Mouse (Mus musculus) urinary bladder, postnatal 25 days (tissue): ENCODE measurements around the gene Igf1r.

Source experiments
- DNase-seq: peaks from one replicate; pipeline ENCODE4 v3.0.0; 2022; ENCODE audit warnings: low spot score

Gene Igf1r

GRCm38 (mm10) chr7:68179672-68180071, 227.0 kb downstream of the Igf1r start:
- no peak for DNase-seq

GRCm38 (mm10) chr7:68181104-68181503, 228.5 kb downstream of the Igf1r start:
- DNase-seq: no peak

- DNase-seq: no peak
These were observed 229.4 kb downstream of the Igf1r start for GRCm38 (mm10) chr7:68182025-68182424.

GRCm38 (mm10) chr7:68182773-68183172, 230.1 kb downstream of the Igf1r start:
- DNase-seq: no peak

DNA sequence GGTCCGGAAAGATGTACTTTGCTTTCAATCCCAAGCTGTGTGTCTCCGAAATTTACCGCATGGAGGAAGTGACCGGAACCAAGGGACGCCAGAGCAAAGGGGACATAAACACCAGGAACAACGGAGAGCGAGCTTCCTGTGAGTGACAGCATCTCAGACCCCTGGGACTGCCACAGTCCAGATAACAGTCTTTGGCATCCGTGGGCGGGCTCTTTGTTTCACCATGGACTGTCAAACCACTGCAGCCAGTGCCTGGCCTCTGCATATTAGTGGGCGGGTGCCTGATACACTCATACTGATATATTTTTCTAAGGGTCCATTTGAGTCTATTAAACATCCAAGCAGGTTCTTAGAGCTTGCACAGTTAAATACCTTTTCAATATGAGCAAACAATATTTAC, 230.8 kb downstream of the Igf1r start:
- no peak for DNase-seq

DNA sequence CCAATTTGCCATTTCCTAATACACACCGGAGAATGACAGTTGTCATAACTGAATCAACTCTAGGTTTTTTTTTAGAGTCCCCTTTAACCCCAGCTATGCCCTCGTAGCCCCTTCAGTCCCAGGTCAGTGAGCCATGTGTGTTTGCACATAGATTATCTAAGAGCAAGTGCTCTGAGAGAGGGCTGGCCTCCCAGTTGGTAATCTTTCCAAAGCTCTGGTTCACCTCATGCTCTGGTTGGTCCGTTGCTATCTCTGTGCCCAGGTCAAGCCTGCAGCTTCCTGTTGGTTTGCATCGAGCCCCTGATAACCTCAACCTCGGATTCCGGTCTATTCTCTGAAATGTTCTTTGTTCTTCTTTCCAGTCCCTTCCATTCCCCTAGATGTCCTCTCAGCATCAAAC, 236.6 kb downstream of the Igf1r start:
- DNase-seq: no peak

DNA sequence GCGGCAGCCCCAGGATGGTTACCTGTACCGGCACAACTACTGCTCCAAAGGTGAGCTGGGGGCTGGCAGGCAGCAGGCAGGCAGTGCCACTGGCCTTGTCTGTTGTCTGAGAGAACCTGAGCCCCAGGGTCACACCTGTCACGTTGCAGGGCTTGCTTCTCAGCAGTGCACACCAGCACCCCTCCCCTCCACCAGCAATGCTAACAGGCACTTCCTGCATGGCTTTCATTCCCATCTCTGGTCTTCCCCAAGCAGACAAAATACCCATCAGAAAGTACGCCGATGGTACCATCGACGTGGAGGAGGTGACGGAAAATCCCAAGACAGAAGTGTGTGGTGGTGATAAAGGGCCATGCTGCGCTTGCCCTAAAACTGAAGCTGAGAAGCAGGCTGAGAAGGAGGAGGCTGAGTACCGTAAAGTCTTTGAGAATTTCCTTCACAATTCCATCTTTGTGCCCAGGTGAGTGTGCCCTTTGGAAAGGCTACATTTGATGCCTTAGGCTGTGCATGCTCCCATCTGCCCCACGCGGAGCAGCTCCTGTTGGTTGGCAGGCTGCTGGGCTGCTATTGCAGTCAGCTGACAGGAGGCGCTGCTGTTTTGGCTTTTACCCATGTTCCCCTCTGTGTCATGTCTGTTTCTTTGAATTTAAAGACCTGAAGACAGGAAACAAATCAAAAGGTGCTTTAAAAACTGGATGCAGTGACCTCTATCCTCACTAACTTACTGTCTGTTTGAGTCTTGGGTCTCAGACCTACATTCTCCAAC, 237.2 kb downstream of the Igf1r start:
- no peak for DNase-seq

- no peak for DNase-seq
These were observed 241.5 kb downstream of the Igf1r start for GRCm38 (mm10) chr7:68193958-68194695.

DNA sequence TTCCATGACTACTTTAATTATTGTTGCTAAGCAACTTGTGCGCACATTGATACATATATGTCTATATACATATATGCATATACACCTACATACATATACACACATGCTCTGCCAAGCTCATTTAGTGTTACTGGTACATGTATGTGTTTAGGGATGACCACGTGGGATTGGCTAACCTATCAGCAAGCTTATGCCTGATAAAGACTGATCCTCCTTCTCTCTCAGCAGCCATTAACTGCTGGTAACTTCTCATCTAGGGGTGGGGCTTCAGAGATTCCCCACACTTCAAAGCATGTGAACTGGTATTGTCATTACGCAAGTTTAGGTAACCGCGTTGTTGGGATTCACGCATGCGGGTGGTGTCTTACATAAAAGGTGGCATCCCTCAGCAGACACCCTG, 247.0 kb downstream of the Igf1r start:
- no peak for DNase-seq

- no peak for DNase-seq
These were observed 253.3 kb downstream of the Igf1r start for GRCm38 (mm10) chr7:68205776-68206427.

GRCm38 (mm10) chr7:68209039-68209438, 256.4 kb downstream of the Igf1r start:
- DNase-seq: no peak

- no peak for DNase-seq
These were observed 257.8 kb downstream of the Igf1r start for GRCm38 (mm10) chr7:68210417-68210816.

DNA sequence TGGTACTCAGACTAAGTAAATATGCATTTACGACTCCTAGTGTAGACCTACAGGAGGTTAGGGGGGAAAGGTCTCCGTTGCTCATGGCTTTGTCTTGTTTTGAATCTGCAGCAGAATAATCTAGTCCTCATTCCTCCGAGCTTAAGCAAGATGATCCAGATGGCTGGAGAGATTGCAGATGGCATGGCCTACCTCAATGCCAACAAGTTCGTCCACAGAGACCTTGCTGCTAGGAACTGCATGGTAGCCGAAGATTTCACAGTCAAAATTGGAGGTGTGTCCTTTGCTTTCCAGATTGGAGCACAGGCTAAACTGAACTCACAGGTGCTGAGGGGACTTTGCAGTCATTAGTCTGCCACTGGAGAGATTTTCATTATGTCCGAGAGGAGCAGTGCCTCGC, 259.3 kb downstream of the Igf1r start:
- DNase-seq: no peak

DNA sequence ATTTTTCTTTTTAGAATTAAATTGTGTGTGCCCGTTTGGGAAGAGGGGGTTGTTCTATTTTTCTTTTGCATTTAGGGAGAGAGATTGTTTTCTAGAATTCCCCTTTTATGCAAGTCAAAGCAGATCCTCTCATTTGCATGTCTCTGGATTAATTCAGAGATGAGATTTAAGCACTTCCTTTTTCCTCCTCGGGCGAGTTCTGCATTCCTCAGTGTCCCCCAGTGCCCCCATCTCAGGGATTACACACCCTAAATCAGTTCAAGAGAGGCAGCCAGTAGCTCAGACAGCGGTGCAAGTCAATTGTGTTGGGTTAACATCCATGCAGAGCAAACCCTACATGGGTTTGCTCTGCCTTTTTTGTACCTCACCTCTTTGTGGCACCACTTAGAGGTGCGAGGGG, 261.2 kb downstream of the Igf1r start:
- no peak for DNase-seq

- DNase-seq: no peak
These were observed 263.0 kb downstream of the Igf1r start for GRCm38 (mm10) chr7:68215522-68216070.

- no peak for DNase-seq
These were observed 266.3 kb downstream of the Igf1r start for GRCm38 (mm10) chr7:68218879-68219278.

DNA sequence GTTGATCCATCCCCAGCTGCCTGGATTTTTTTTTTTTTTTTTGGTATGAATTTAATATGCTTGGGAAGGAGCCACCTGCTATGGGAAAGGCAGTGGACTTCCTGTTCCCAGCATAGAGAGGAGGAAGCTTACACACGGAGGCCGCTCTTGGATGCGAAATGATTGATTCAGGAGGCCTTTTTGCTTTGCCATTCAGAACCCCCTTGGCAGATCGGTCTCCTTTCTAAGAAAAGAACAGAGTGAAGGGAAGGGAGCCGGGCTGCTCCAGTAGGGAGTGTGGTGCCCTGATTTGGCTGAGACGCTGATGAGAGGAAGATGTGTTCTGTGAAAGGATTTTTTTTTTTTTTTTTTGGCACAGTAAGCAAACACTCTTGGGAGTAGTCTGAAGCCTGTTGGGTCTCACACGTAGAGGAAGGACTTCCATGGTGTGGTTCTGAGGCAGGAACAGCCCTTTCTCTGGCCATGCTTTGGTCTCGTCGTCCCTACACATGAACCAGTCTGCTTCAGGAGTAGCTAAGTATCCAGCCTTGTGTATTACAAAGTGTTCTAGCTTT, 269.1 kb downstream of the Igf1r start:
- no peak for DNase-seq

DNA sequence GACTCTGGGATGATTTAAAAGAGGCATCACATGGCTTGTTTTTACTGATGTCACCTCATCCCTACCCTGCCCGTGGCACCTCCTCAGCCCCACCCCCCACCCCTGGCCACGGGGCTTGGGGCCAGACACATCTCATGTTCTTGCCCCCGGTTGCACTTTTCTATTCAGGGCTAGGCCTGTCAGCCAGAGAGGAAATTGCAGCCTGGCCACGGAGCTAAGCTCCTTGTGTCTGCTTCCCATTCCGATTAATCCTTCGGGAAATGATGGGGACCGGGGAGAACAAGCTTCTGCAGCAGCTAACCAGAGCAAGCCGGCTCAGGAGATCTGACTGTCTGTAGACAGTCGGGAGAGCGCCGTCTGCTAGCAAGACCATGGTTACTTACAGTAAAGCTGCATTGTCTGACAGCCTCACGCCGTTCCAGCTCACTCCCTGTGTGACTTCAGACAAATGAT, 270.8 kb downstream of the Igf1r start:
- no peak for DNase-seq

GRCm38 (mm10) chr7:68224006-68224405, 271.4 kb downstream of the Igf1r start:
- DNase-seq: no peak

GRCm38 (mm10) chr7:68225427-68226054, 272.9 kb downstream of the Igf1r start:
- DNase-seq: no peak

DNA sequence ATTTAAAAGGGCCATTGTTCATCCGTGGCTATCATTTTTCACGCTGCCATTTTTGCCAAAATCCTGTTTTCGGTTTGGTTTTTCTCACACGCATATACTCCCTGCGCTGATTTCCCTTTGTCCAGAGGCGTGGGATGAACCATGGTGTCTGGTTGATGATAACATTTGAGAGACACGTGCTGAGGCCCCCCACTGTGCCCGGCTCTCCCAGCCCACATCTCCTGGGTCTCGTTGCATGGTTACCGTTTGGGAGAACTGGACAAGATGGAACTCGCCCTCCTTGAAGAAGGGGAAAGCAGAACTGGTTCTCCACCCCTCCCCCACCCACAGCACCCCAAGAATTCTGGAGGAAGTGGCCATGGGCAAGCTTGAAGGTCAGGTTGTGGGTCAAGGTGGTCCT, 274.4 kb downstream of the Igf1r start:
- no peak for DNase-seq

GRCm38 (mm10) chr7:68227621-68228020, 275.0 kb downstream of the Igf1r start:
- DNase-seq: no peak
